Mouse (Mus musculus) gastrocnemius, postnatal 10 days (tissue): ENCODE measurements at regions not wholly inside any gene's neighbourhood (a gene's known extent, or its start where the extent isn't known, plus 50 kb on each side); places are given as distances from the start of the nearest gene placed in this dataset.

Experiments used
- DNase-seq: peaks from one replicate; pipeline ENCODE4 v3.0.0; 2021; ENCODE audit warnings: mixed read lengths

DNA sequence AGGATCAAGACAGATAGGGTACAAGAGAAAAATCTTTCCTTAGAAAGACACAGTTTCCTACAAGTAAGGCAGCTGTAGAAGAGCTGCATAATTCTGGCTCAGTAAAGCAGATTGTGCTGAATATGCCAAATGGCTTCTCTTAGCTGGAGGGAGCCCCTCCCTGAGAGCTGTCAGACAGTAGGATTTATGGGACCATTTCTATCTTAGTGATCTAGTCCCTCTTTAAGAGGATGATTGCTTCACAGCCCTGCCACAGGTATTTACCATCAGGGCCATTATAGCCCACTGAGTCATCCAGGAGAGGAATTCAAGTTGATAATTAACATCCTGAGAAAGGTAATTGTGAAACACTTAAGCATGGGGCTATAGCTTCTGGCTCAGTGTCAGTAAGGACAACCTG, 101.5 kb upstream of the Cypt1 start:
- no peak for DNase-seq

DNA sequence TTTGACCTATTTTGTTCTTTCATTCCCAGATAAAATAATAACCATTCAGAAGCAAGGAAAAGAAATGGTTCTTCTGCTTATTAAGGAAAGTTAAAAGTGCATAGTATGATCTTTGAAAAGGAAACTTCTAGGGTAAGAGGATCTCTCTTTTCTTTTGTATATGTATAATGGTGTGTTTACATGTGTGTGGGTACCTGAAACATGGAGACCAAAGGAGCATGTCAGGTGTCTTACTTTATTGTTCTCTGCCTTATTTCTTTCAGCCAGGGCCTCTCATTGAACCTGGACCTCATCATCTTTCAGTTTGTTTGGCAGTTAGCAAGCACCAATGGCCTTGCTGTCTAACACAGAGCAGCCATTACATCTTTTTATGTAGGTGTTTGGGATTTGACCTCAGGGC, 101.0 kb upstream of the Cypt1 start:
- no peak for DNase-seq

DNA sequence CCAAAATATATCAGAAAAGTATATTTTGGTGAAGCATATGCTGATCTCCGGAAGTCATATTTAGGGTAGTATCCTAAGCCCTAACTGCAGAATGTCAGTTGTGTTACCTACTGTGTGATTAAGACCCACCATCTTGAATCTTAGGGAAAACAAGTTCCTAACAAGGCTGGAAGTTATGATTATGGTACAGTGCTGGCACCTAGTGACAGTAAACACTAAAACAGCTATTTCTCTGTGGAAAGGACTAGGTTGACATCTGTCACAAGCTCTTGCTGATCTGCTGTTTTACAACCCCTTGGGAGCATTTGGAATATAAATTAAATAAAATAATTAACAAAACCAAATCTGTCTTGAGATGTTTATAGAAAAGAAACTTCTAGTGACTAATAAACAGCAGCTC, 84.6 kb upstream of the Cypt1 start:
- no peak for DNase-seq

DNA sequence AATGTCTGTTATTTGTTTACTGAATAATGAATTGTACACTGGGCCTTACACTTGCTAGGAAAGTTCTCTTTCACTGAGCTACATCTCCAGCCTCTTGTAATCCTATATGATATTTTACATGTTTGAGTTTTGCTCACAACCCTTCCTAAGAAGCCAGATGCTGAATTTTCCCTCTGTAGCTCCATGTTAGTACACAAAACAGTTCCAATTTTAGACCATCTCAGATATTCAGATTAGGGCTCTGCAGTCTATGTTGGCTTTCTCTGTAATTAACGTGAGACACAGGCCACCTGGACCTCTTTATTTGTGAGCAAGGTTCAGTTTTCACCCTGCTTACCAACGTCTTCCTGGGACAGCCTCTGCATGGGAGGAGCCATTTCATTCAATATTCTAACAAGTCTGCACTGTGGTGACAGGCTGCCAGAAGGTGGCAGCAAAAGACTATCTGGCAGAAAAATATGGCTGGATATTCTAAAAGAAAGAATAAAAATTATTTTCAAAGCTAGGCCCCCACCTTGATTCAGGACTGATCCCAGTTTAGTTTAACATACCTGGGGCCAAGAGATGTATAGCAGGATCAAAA, 72.1 kb upstream of the Cypt1 start:
- DNase-seq: peak; percentile 4
